Mouse (Mus musculus): Measurements from ENCODE around the gene Cacna1g.

Cacna1g gene

DNA sequence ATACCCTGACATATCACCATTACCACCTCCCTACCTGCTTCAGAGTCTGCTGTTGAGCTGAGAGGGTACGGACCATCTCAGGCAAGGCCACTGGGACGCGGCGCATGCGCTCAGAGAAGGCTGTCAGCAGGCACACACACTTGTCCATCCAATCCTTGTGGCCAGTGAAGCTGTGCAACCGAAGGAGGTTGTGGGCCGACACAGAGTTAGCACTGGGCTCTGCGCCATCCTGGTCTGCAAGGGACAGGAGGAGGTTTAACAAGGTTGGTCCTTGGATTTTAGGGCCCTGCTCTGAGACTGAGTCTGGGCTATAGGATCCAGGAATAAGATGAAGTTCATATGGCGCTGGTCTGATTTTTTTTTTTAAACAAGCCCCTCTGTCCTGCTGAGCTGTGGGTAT is 6.4 kb upstream of the Cacna1g start:
- no peak for DNase-seq (ENCODE audit: low spot score)

DNA sequence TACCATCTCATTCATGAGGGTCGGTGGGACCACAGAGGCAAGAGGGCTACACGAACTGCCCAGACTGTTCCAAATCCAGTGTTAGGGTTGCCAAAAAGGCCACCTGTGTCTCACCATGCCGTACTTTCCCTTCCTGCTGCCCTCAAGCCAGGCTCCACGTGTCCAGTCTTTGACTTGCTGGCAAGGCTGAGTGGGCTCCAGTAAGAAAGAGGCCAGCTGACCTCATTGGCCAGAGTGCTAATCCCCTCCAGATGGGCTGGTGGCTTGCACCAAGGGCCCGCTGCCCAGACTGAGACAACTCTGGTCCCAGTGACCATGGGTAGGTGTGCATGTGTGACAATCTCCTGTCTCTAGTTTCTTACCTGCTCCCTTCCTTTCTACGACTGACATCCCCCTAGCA is 3.7 kb upstream of the Cacna1g start:
- no peak for DNase-seq (ENCODE audit: low spot score)

DNA sequence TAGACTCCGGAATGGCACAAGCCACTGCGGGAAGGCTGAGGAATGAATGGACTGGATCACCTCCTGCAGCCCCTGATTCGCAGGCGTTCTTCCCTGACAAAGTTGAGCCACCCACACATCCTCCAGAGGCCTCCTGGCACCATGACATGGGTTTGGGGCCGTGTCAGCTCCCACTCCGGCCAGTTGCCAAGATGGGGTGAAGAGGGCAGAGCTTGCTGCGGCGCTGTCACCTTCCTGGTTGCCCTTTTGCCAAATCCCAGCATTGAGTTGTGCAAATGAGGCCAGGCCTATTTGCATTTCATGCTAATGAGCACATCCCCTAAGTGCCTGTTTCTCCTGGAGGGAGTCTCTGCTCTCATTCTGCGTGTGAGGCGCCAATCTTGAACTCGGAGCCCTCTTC is 1.7 kb upstream of the Cacna1g start:
- no peak for DNase-seq (ENCODE audit: low spot score)

DNA sequence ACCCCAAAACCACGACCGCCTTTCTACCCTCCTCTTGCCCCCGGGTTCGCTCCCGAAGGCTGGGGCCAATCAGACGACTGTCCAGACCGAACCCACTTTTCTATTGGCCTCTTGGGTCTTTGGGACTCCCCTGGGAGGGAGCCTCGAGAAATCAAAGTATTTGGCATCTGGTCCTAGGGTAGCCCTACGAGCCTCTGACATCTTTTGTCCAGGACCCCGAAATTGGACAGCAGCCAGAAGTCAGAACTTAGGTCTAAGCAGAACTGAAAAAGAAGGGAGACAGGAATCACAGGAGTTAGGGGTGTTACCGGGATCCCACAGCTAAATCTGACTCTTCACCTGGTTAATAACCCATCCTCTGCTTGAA is 529 bp upstream of the Cacna1g start:
- DNase-seq (ENCODE audit: low spot score): no peak

DNA sequence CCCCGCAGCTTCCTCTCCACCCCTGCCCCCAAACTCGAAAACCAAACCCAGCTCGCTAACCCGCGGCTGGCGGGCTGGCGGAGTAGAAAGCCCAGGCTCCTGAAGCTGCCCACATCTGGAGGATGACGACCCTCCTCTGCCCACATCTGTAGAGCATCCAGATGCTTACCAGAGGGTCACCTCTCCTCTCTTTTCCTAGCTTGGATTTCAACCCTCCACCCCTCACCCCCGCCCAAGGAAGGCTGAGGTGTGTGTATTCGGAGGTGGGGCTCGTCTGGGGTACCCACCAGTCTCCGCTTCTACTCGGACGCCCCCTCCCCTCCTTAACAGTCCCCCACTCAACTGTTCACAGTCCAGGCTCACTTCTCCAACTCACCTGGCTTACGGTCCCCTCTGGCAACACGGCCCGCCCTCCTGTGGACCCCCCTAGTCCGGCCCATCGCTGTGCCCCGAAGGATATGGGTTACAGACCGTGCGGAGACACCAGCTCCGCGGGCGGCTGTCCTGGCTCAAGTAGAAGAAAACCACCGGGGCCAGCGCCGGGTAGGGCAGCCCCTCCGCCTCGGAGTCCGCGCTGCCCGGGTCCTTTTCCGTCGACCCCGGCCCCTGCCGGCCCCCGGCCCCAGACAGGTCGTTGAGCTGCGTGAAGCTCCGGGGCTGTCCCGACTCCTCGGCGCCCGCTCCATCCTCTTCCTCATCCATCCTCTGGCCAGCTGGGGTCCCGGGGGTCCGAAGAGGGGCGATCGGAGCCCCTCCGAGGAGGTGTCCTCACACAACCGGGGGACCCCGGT is 887 bp downstream of the Cacna1g start:
- no peak for DNase-seq (ENCODE audit: low spot score)

DNA sequence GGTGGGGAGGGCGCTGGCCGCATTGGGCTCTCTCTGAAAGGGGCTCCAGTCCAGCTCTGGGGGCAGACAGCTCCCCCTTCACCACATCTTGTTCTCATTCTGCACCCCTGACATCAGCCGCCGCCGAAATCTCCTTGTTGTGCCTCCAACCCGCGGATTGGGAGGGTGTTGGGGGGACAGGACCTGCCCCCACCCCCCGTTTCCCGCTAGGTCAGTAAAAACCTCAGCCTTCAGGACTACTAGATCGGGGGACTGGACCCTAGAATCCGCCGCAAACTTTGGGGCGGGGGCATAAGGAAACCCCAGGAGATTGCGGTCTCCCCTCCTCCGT is 1.4 kb downstream of the Cacna1g start:
- DNase-seq (ENCODE audit: low spot score): no peak

DNA sequence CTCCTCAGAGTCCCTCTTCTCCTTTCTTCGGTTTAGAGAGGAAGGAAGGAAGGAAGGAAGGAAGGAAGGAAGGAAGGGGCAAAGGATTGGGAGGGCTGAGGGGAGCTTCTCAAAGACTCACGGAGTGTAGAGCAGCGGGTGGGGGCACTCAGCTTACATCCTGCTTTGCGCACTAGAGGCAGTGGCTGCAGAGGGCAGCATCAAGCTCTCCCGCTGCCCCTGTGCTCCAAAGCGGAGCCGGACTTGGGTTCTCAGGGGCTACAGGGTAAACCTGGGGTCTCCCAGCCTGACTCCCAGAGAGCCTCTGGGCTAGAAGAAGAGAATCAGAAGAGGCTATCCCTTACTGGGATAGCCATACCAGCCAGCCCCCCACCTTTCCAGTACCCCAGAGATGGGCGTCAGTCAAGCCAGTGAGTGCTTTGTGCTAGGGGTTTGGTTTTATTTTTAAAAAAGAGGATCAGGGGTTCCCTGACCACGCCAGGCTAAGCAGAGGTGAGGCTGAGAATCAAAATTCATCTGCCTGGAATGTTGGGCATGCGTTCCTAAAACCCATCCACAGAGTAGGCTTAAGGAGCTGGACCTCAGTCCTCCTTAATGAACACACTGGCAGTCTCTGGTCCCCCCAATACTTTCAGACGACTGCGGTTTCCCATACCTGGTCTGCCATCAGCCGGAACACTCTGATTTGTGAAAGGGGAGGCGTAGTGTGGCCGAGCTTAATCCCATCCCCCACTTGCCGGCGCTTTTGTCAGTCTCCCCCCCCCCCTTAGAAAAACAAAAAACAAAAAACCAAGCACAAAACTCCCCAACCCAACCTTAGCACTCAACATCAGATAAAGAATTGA is 2.0 kb downstream of the Cacna1g start:
- no peak for DNase-seq (ENCODE audit: low spot score)

DNA sequence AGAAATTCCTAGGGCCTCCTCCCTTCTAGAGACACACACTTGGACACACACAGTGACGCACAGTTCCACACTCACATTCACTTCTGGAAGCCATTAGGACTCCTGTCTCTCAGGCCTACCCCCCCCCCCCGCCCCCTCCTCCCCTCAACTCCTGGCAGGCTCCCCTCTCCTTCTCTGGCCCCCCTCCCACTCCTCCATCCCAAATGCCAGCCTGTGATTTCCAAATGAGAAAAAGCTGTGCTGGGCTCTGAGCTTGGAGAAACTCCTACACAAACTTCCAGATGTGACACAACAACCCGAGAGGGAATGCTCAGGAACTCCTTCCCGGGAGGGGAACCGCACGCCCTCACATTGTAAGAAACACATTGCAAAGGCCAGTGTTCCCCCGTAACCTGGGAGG is 3.6 kb downstream of the Cacna1g start:
- DNase-seq (ENCODE audit: low spot score): no peak

DNA sequence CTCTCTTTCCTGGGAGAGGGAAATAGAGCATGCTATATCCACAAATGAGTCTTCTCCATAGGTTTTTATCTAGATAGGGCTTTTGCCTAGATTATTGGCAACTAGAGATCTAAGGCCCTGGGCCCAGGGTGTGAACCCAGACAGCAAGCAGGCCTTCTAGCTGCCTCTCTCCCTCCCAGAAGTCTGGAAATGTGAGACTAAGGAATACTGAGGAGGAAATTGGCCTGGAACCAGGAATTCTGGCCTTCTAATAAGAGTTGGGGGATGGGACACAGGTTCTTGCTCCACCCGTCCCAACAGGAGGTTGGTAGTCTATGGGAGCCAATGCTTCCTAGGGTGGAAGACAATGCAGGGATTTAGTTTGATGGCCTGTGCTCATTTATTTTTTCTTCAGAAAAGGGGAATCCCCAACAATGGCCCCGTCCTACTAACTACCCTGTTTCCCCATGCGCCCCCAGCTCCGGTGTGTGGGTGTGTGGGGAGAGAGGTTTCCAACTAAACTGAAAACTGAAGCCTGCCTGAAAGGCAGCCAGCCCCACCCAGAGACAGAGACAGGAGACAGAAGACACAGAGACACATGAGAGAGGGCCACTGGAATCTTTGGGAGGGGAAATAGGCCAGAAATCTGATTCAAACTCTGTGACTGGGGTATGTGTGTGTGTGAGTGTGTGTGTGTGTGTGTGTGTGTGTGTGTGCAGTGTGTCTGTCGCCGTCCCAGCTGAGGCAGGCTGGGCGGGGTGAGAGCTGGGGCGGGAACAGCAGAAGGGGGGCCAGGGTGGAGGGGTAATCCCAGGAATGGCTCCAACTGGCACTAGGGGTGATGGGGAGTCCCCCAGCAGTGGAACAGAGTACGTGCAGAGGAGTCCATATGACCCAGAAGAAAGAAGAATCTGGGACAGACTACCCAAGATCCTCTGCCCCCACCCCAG is 4.6 kb downstream of the Cacna1g start:
- peak; percentile 61 for DNase-seq (ENCODE audit: low spot score)

DNA sequence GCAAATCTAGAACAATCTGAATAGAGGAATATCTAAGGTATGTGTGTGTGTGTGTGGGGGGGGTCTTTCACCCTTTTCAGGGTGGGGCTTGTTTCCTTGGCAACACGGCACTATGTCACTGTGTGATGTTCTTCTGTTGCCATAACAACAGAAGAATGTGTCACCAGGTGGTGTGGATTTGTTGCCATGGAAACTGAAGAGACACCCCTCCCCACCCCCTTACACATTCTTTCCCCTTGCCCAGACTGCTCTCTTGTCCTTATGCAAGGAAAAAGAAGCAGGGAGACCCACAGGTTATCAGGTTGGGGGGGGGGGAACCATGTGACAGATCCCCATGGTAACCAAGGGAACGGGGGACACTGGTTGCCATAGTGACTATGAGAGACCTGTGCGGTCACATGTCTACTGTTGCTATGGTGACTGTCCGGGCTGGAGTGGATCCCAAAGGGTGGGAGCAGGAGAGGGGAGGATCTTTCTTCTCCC is 5.4 kb downstream of the Cacna1g start:
- peak; percentile 68 for DNase-seq (ENCODE audit: low spot score)

DNA sequence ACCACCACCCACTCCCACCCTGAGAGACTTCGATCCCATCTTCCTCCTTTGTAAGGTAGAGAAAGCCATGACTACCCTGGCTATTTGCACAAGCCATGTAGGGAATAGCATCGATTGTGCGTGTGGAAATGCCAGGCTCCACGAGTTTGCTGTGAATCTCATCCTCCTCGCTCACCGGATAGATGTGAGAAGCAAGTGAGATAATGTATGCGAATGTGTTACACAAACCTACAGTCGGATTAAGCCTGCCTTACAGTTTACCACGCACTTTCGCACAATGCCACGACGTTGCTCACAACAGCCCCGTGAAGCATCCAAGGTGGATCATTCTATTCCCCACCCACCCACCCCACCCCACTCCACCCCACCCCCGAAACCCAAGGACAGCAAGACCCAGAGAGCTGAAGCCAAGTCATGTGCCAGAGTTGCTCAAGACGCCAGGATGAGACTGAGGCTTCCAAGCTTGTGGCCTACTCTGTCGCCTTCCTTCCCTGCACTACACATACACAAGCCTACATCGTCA is 7.6 kb downstream of the Cacna1g start:
- DNase-seq (ENCODE audit: low spot score): no peak

DNA sequence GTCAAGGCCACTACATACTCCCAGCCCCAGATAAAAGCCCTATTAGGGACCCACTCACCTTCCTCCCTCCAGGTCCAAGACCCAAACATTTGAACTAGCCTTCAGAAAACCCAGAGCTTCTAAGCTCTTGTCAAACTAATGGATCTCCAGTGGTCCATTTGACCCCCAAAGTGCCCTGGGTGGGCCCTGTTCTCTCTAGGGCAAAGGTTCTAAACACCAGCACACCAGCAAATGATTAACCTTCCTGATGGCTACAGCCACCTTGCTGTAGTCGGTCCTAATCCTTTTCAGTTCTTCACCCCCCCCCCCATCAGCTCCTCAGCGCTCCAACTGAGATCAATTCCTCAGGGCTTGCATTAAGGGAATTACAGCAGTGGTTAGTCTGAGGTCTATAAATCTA is 9.8 kb downstream of the Cacna1g start:
- no peak for DNase-seq (ENCODE audit: low spot score)

DNA sequence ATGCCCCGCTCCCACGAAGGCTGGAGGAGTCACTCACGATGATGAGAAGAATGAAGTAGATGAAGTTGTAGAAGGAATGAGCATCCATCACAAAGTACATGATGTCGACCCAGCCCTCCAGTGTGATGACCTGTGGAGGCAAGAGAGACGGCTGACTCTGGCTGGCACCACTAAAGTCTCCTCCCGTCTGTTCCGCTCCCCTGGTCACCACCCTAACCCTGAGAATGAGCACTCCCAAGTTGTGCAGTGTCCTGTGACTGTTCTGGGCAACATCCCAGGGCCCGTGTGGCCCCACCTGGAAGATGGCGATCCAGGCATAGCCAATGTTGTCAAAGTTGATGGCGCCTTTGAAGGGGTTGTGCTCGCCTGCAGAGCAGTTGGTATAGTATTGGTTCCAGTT is 12.1 kb downstream of the Cacna1g start:
- DNase-seq (ENCODE audit: low spot score): no peak

DNA sequence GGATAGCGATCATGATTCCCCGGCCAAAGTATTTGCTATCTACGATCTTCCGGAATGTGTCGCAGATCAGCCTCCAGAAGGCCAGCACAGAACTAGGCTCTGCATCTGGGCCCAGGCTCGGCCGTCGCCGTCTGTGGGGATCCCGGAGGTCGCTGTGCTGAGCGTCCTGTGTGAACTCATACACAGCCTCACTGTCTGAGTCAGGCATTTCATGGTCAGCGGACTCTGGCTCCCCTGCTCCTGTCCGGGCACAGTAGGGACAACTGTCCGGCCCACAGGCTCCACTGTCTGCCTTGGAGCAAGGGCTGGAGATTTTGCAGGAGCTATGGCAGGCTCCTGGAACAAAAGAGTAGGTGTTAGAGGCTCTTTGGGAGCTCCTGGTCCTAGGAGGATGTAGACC is 17.0 kb downstream of the Cacna1g start:
- DNase-seq (ENCODE audit: low spot score): no peak

DNA sequence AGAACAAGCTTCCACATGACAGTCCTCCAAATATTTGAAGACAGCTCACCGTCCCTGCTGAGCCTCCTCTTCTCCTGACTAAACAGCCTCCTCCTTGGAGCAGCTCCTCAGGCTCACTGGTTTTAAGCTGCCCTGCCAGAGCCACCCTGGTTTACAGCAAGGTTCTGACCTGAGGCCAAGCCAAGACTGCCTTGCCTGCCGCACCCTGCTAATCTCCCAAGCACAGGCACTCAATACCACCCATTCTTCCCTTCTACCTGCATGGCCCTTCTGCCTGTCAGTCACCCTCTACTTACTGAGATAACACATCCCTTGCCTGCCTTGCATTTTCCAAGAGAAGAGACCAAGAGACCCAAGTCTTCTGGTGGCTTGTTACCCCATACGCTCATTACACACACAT is 17.7 kb downstream of the Cacna1g start:
- no peak for DNase-seq (ENCODE audit: low spot score)

DNA sequence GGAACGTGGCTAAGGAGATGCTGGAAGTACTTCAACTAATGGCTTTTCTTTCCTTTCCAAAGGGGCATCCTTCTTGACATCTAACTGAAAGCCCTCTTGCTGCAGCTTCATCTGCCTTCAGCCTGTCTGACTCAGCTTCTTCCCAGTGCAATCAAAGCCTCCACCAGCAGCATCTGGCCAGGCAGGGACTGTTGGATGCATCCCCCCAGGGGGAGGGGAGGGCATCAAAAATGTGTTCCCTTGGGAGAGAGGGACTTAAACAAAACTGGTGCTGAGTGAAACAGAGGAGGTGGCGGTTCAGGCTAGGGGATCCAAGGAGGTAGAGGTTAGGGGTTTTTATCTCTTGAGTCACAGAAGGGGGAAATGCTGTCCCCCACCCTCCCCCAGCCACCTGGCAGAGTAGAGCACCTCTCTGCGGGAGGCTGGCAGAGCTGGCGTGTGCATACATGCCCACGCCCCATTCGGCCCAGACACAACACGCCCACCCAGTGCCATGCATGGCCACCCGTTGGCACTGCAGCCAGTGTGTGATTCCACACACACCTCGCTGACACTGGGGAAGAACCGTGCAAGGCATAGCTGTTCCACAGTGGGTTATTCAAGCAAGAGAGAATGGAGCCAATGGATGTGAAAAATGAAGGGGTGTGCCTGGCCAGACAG is 18.7 kb downstream of the Cacna1g start:
- DNase-seq (ENCODE audit: low spot score): no peak

DNA sequence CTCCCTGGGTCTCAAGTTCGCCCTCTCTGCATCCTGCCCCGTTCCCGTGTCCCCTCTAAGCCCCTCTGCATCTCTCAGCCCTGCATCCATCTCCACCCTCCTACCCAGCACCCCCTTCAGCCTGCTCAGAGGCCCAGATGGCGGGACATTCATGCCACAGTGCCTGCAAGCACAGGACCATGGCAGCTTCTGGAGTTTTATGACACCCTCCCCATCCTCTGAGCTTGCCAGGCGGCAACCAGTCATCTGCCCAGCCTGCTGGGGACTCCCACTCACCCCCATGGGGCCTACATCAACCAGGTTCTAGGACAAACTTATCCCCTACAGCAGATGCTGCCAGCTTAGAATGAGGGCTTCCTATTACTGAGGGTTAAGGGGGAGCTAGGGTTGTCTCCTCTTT is 19.2 kb downstream of the Cacna1g start:
- DNase-seq (ENCODE audit: low spot score): no peak

DNA sequence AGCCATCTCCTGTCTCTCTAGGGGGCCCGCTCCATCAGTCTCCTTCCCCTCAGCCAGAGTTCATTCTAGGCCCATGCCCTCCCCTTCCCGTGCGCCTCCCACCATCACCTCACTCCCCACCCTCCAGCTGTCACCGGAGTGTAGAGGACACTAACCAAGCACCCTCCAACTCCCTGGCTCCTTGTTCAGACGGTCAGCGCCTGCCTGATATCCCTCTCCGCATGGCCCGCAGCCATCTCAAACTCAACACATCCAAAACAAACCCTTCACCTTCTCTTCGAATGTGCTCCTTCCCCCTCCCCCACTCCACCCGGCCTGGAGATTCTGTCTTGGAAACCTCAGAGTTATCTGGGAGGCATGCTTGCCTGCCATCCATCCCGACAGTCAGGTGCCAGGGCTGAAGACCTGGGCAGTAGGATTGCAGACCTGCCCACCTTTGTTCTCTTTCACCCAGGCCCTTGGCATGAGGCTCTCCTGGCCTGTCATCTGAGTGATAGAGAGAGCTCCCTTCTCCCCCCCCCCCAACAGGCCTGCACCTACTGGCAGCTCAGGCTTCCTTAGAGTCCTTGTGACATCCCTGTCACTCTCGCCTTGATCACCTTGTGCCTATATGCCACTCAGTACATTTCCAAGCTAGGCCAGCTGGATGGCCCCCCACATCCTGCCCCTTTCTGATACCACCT is 22.8 kb downstream of the Cacna1g start:
- DNase-seq (ENCODE audit: low spot score): no peak

DNA sequence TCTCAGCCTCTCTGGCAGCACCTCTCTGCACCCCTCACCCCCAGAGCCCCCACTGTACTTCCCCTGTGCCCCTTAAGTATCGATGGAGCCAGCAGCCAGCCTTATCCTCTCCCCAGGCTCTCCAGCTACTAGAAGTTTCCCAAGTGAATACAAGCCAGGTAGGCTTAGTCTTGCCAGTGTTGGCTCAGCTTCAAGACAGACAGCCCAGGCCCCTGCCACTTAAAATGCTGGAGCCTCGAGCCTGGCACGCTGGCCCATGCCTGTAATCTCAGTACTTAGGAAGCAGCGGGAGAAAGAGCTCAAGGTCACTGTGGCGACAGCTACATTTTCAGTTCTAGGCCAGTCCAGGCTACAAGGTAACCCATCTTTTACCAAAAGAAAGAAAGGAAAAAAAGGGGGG is 24.1 kb downstream of the Cacna1g start:
- no peak for DNase-seq (ENCODE audit: low spot score)

DNA sequence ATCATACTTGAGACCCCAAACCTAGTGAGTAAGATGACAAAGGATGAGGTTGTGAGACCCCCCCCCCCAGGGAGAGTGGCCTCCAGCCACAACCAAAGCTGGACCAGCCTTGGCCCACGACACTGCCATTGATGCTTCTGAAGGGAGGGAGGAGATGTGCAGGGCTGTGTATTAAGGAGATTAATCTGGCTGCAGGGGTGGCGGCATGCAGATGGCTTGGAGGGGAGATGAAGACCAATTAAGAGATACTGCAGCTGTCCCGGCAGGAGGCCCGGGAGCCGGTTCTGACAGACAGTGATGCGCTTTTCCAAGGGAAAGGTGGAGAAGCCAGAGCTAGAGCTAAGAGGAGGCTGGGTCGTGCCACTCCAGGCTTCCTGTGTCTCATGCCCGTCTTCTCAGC is 24.8 kb downstream of the Cacna1g start:
- DNase-seq (ENCODE audit: low spot score): no peak

DNA sequence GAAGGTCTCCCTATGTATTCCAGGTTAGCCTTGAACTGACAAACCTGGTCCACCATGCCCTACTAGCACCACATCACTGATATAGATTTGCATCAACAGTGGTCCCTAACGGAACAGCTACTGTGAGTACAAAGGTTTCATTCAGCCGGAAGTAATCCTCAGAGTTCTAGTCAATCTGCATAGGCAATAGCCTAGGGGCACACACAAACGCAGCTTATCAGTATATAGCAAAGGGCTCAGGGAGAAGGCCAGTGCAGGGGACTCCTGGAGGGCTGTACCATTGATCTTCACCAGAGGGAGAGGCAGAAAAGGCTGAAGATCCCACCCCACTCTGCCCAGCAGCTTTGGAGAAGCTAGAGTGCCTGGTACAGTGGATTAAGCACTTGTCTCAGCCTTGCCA is 27.0 kb downstream of the Cacna1g start:
- DNase-seq (ENCODE audit: low spot score): no peak

Data from MN1 (cell line).